Mouse (Mus musculus) embryonic facial prominence, embryonic 10.5 days (tissue): ENCODE results near the gene Olfr1048. TPM values are rescaled to one million over a fixed set of nuclear protein-coding genes. Genes with fewer than 3 reads are reported as not detected.
"Not testable (repeated sequence)": the region's sequence is repeated elsewhere in the genome, so short reads cannot be mapped to it uniquely, and the experiment has no call there.

Experiments
- DNase-seq: peaks from one replicate; pipeline ENCODE4 v3.0.0-alpha.2; 2017; ENCODE audit warnings: low spot score
- H3K27ac ChIP-seq: fragments of 300-500 bp; sonication (generic); replicated peaks from 2 replicates; pipeline ENCODE4 v1.5.1; 2016; ENCODE audit warnings: mild to moderate bottlenecking
- H3K27me3 ChIP-seq: fragments of 300-500 bp; sonication (generic); replicated peaks from 2 replicates; pipeline ENCODE4 v1.6.1; 2016; ENCODE audit warnings: low read depth, mild to moderate bottlenecking; ENCODE audit not compliant: poor library complexity, severe bottlenecking
- H3K36me3 ChIP-seq: fragments of 300-500 bp; sonication (generic); replicated peaks from 2 replicates; pipeline ENCODE4 v1.6.1; 2016; ENCODE audit warnings: mild to moderate bottlenecking, moderate library complexity
- H3K4me1 ChIP-seq: fragments of 300-500 bp; sonication (generic); 2 replicates; pipeline ENCODE4 v1.6.1; 2016
- H3K4me3 ChIP-seq: fragments of 300-500 bp; sonication (generic); 2 replicates; pipeline ENCODE4 v1.5.1; 2016; ENCODE audit warnings: mild to moderate bottlenecking, moderate library complexity
- H3K9me3 ChIP-seq: fragments of 300-500 bp; sonication (generic); 2 replicates; pipeline ENCODE4 v1.6.1; 2016; ENCODE audit warnings: mild to moderate bottlenecking
- WGBS: fragments of 180-500 bp; shearing (Covaris S2); methylation state at CpG from one replicate; pipeline ENCODE4 v1.1.7; 2016; 5-methylcytosine and 5-hydroxymethylcytosine counted together
- polyA plus RNA-seq: library from polyadenylated mRNA; unstranded; fragments of >200 nt; fragmentation: Nextera tagmentation; extraction: Ambion mirVana; gene quantifications from 2 replicates; pipeline ENCODE4 v1.2.1, GENCODE M21; 2016

Olfr1048 gene
- polyA plus RNA-seq: not detected in 2 replicates

DNA sequence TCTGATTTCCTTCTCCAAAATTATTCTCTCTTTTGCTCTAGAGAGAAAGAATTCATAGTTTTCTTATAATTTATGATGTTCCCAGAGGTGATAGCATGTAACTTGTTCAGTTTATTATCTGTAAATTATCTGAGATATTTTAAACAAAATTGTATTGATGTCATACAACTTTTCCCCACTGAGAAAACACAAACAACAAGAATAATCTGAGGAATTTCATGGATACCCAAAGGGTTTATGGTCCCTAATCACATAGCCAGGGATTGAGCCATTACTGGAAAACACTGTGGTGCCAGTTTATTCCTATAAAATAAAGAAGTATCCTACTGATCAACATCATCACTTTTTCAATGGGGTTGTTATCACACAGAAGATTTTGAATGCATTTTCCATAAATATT lies at the start of gene Olfr1048:
Gene Olfr1048, minus strand, starts transcription at position 101 of the 400 bp plus-strand sequence.
- Histone ChIP-seq H3K4me3 (no peak within 1 kb of the TSS), H3K27ac (no peak within 1 kb of the TSS), H3K4me1 (no peaks in the 10 kb centered on the region), H3K36me3 (no peaks in the 10 kb centered on the region), H3K9me3 (no peaks in the 10 kb centered on the region), H3K27me3 (no peaks in the 10 kb centered on the region)
- no peak for DNase-seq

DNA sequence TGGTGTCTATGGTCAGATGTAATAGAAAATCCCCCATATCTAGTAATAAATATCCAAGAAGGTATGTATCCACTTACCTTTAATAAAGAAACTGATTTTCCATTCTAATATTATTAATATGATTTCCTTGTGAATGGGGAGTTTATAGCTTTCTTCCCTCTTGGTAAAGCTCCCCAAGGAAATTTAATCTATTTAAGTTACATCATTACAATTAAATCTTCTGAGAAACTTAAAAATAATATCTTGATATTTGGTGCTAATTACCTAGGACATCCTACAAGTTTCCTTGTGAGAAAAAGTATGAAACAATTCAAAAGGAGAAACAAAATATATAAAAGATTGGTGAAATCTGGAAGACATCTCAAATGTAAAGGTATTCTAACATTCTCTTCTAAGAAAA lies 38.9 kb upstream of the Olfr1048 start, which contains the start of gene Olfr1051:
Gene Olfr1051, minus strand, starts transcription at position 101 of the 400 bp plus-strand sequence.
- H3K9me3 ChIP-seq, DNase-seq, H3K4me3 ChIP-seq, H3K4me1 ChIP-seq, H3K36me3 ChIP-seq, H3K27me3 ChIP-seq, H3K27ac ChIP-seq: not testable (repeated sequence)

DNA sequence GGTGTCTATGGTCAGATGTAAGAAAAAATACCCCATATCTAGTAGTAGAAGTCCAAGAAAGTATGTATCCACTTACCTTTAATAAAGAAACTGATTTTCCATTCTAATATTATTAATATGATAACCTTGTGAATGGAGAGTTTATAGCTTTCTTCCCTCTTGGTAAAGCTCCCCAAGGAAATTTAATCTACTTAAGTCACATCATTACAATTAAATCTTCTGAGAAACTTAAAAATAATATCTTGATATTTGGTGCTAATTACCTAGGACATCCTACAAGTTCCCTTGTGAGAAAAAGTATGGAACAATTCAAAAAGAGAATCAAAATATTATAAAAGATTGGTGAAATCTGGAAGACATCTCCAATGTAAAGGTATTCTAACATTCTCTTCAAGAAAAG lies 18.1 kb upstream of the Olfr1048 start, which contains the start of gene Olfr1049:
Gene Olfr1049, minus strand, starts transcription at position 101 of the 400 bp plus-strand sequence.
- not testable (repeated sequence) for DNase-seq

DNA sequence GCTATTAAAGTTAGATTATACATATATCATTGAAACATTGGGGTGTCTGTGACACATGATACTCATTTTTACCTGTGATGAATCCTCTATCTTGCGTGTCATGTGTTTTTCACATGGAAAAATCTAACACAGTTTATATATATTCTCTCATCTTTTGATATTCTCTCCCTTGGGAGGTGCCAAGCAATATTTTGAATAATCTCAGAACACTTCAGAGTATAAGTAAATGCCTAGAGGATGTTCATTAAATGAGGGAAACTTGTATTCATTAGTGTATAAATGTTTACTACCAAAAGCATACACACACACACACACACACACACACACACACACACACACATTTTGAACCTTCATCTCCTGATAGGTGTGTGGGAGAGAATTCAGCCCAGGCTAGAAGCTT lies 8.8 kb downstream of the Olfr1048 start, which contains the start of gene Olfr1047:
Gene Olfr1047, minus strand, starts transcription at position 101 of the 400 bp plus-strand sequence.
- Histone ChIP-seq H3K4me1 (no peaks in the 10 kb centered on the region), H3K9me3 (no peaks in the 10 kb centered on the region), H3K27ac (no peak within 1 kb of the TSS), H3K36me3 (no peaks in the 10 kb centered on the region), H3K27me3 (no peaks in the 10 kb centered on the region), H3K4me3 (no peak within 1 kb of the TSS)
- no peak for DNase-seq
- WGBS: 91% methylated on average over 1 of the region's 1 CpGs

More for the DNA sequence above, 18.1 kb upstream of the Olfr1048 start, which contains the start of gene Olfr1049:
- H3K27ac ChIP-seq, H3K36me3 ChIP-seq, H3K27me3 ChIP-seq, H3K4me1 ChIP-seq, H3K4me3 ChIP-seq, H3K9me3 ChIP-seq: not testable (repeated sequence)

DNA sequence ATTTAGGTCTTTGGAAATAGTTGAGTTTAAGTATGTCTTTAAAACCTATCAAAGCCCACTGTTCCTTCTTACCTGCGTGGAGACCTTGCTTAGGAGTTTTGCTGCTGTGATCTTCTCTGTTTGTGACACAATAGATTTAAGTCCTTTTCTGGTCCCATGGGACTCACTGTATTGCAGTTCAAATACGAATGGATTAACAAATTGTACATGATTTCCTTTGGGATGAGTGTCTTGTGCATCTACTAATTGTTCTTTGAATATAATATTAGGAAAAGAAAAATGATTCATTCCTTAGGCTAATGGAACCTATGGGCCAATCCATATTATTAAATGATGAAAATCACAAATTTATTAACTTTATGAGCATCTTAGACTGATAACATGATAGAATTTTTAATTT lies 20.9 kb downstream of the Olfr1048 start, which contains the start of gene Olfr1046:
Gene Olfr1046, minus strand, starts transcription at position 101 of the 400 bp plus-strand sequence.
- no peak for DNase-seq
- H3K9me3 ChIP-seq: no peaks in the 10 kb centered on the region
- H3K27me3 ChIP-seq: no peaks in the 10 kb centered on the region
- H3K36me3 ChIP-seq: no peaks in the 10 kb centered on the region
- WGBS: 77% methylated on average over 2 of the region's 2 CpGs
- no peaks in the 10 kb centered on the region for H3K4me1 ChIP-seq
- no peak within 1 kb of the TSS for H3K27ac ChIP-seq
- H3K4me3 ChIP-seq: no peak within 1 kb of the TSS

DNA sequence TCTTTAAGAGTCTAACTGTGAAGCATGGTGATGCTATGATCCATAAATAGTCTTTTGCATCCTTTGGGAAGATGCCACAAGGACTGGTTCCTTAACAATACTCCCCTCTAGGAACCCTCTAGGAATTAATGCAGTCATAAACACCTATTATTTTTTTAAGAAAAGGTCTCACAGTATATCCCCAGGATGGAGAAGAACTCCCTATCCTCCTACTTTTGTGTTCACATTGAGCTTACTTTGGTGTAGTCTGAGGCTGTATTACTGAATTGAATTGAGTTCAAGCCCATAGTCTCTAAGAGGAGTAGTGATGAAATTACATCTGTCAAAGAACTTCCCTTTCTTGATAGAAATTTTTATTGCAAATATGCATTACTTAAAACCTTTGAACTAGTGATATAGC lies 37.2 kb downstream of the Olfr1048 start, which contains the start of gene Olfr1045:
Gene Olfr1045, minus strand, starts transcription at position 101 of the 400 bp plus-strand sequence.
- H3K27ac ChIP-seq: no peak within 1 kb of the TSS
- no peaks in the 10 kb centered on the region for H3K9me3 ChIP-seq
- no peaks in the 10 kb centered on the region for H3K36me3 ChIP-seq
- H3K4me3 ChIP-seq: no peak within 1 kb of the TSS
- H3K4me1 ChIP-seq: peaks cover 3% of the 10 kb centered on the region; the same call in 1 of the 2 replicates
- no peak for DNase-seq
- no peaks in the 10 kb centered on the region for H3K27me3 ChIP-seq

DNA sequence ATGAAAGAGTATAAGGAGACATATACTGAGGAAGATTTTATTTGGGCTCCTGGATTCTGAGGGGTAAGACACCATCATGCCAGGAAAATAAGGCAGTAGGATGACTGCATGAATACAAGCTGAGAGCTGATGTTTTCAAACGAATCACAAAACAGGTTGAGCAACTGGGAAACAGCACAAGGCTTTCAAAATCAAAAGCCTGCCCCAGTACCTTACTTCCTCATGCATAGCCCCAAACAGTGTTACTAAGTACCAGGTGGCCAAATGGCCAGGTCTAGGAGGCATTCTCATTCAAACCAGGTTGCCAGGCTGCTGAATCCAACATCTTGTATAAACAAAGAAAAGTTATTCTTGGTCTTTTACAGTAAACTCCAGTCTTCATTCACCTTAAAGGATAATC lies 44.2 kb downstream of the Olfr1048 start:
- Histone ChIP-seq H3K4me3 (no peak overlapping the region), H3K9me3 (no peaks in the 10 kb centered on the region), H3K27ac (no peak overlapping the region), H3K27me3 (no peaks in the 10 kb centered on the region), H3K4me1 (no peaks in the 10 kb centered on the region), H3K36me3 (no peaks in the 10 kb centered on the region)
- no peak for DNase-seq
- 65% methylated on average over 1 of the region's 1 CpGs for WGBS

DNA sequence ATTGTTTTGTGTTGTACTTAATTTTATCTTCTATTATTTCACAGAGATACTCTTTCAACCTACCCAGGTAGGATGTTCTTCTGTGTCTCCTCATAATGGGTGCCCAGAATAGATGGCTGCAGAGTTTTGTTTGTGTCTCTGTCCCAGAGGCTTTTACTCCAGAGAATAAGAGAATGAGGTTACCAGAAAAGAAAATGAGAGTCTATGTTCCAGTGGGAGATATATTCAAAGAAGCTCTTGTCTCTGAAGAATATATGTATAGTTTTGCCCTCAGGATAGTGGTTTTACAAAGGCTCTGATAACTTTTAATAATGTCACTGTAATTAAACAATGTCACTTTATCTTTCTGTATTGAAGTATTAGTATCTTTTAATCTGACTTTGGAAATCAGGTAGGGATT lies 54.5 kb downstream of the Olfr1048 start, which contains the start of gene Olfr52:
Gene Olfr52, minus strand, starts transcription at position 101 of the 400 bp plus-strand sequence.
- no peaks in the 10 kb centered on the region for H3K4me1 ChIP-seq
- no peaks in the 10 kb centered on the region for H3K9me3 ChIP-seq
- no peaks in the 10 kb centered on the region for H3K36me3 ChIP-seq
- H3K27me3 ChIP-seq: no peaks in the 10 kb centered on the region
- H3K4me3 ChIP-seq: no peak within 1 kb of the TSS
- H3K27ac ChIP-seq: no peak within 1 kb of the TSS
- no peak for DNase-seq

Other genes with a start within 250 kb of the Olfr1048 start
- not detected in 2 replicates for gene Olfr1031, start 250.0 kb downstream of the Olfr1048 start, polyA plus RNA-seq
- gene Olfr1032, start 234.7 kb downstream of the Olfr1048 start, polyA plus RNA-seq: not detected in 2 replicates
- not detected in 2 replicates for gene Olfr1033, start 219.7 kb downstream of the Olfr1048 start, polyA plus RNA-seq
- gene Olfr1034, start 194.4 kb downstream of the Olfr1048 start, polyA plus RNA-seq: not detected in 2 replicates
- gene Olfr1036, start 166.3 kb downstream of the Olfr1048 start, polyA plus RNA-seq: not detected in 2 replicates
- not detected in 2 replicates for gene Olfr1037, start 152.9 kb downstream of the Olfr1048 start, polyA plus RNA-seq
- gene Olfr1039, start 104.4 kb downstream of the Olfr1048 start, polyA plus RNA-seq: not detected in 2 replicates
- not detected in 2 replicates for gene Olfr1040, start 93.6 kb downstream of the Olfr1048 start, polyA plus RNA-seq
- gene Olfr1042, start 78.5 kb downstream of the Olfr1048 start, polyA plus RNA-seq: not detected in 2 replicates
- gene Olfr1043, start 72.8 kb downstream of the Olfr1048 start, polyA plus RNA-seq: not detected in 2 replicates
- not detected in 2 replicates for gene Olfr1044, start 62.5 kb downstream of the Olfr1048 start, polyA plus RNA-seq
- gene Olfr52, start 54.6 kb downstream of the Olfr1048 start, polyA plus RNA-seq: not detected in 2 replicates
- not detected in 2 replicates for gene Olfr1045, start 37.3 kb downstream of the Olfr1048 start, polyA plus RNA-seq
- gene Olfr1046, start 21.0 kb downstream of the Olfr1048 start, polyA plus RNA-seq: not detected in 2 replicates
- gene Olfr1047, start 8.9 kb downstream of the Olfr1048 start, polyA plus RNA-seq: not detected in 2 replicates
- gene Olfr1049, start 18.0 kb upstream of the Olfr1048 start, polyA plus RNA-seq: not detected in 2 replicates
- gene Olfr1051, start 38.8 kb upstream of the Olfr1048 start, polyA plus RNA-seq: not detected in 2 replicates
- not detected in 2 replicates for gene Olfr1052, start 52.2 kb upstream of the Olfr1048 start, polyA plus RNA-seq
- gene Olfr1053, start 75.0 kb upstream of the Olfr1048 start, polyA plus RNA-seq: not detected in 2 replicates
- not detected in 2 replicates for gene Olfr1054, start 95.1 kb upstream of the Olfr1048 start, polyA plus RNA-seq
- gene Olfr1055, start 110.0 kb upstream of the Olfr1048 start, polyA plus RNA-seq: not detected in 2 replicates
- not detected in 2 replicates for gene Olfr1056, start 122.2 kb upstream of the Olfr1048 start, polyA plus RNA-seq
- not detected in 2 replicates for gene Olfr1057, start 138.1 kb upstream of the Olfr1048 start, polyA plus RNA-seq
- gene Olfr1058, start 148.3 kb upstream of the Olfr1048 start, polyA plus RNA-seq: not detected in 2 replicates
- not detected in 2 replicates for gene Olfr1061, start 173.8 kb upstream of the Olfr1048 start, polyA plus RNA-seq
- not detected in 2 replicates for gene Olfr1062, start 186.5 kb upstream of the Olfr1048 start, polyA plus RNA-seq
- not detected in 2 replicates for gene Olfr1065, start 210.3 kb upstream of the Olfr1048 start, polyA plus RNA-seq
- gene Olfr1066, start 216.0 kb upstream of the Olfr1048 start, polyA plus RNA-seq: not detected in 2 replicates
- gene Olfr228, start 247.1 kb upstream of the Olfr1048 start, polyA plus RNA-seq: not detected in 2 replicates